Mouse (Mus musculus) heart, embryonic 15.5 days (tissue): Measurements from ENCODE around the gene Dnah14. TPM values are rescaled to one million over a fixed set of nuclear protein-coding genes. Genes with fewer than 3 reads are reported as not detected.
A peak's percentile ranks its signal among the peaks of the same experiment; 100 is the strongest.

ENCODE experiments used
- ATAC-seq: fragments of 200-750 bp; cut with Nextera tagmentation; replicated peaks from 2 replicates; pipeline ENCODE4 v1.8.0; 2017; ENCODE audit warnings: low read depth, moderate TSS enrichment; ENCODE audit not compliant: insufficient number of reproducible peaks, insufficient read depth, low FRiP score
- H3K27ac ChIP-seq: fragments of 300-500 bp; sonication (generic); 2 replicates; pipeline ENCODE4 v1.5.1; 2015; ENCODE audit warnings: mild to moderate bottlenecking, inconsistent platforms
- H3K27me3 ChIP-seq: fragments of 300-500 bp; sonication (generic); 2 replicates; pipeline ENCODE4 v1.6.1; 2015; ENCODE audit warnings: inconsistent platforms
- H3K36me3 ChIP-seq: fragments of 300-500 bp; sonication (generic); 2 replicates; pipeline ENCODE4 v1.6.1; 2015; ENCODE audit warnings: mild to moderate bottlenecking, inconsistent platforms
- H3K4me1 ChIP-seq: fragments of 300-500 bp; sonication (generic); replicated peaks from 2 replicates; pipeline ENCODE4 v1.6.1; 2015; ENCODE audit warnings: inconsistent platforms
- H3K4me2 ChIP-seq: fragments of 300-500 bp; sonication (generic); 2 replicates; pipeline ENCODE4 v1.6.1; 2015; ENCODE audit warnings: inconsistent platforms, mild to moderate bottlenecking, moderate library complexity
- H3K4me3 ChIP-seq: fragments of 300-500 bp; sonication (generic); 2 replicates; pipeline ENCODE4 v1.5.1; 2015; ENCODE audit warnings: mild to moderate bottlenecking, inconsistent platforms
- H3K9ac ChIP-seq: fragments of 300-500 bp; sonication (generic); 2 replicates; pipeline ENCODE4 v1.6.1; 2015; ENCODE audit warnings: mild to moderate bottlenecking, inconsistent platforms
- H3K9me3 ChIP-seq: fragments of 300-500 bp; sonication (generic); replicated peaks from 2 replicates; pipeline ENCODE4 v1.6.1; 2016; ENCODE audit warnings: inconsistent platforms
- WGBS: fragments of 180-500 bp; shearing (Covaris S2); methylation state at CpG from one replicate; pipeline ENCODE4 v1.1.7; 2015; ENCODE audit warnings: mixed read lengths; 5-methylcytosine and 5-hydroxymethylcytosine counted together
- polyA plus RNA-seq: library from polyadenylated mRNA; unstranded; fragments of >200 nt; fragmentation: Nextera tagmentation; extraction: Ambion mirVana; gene quantifications from 2 replicates; pipeline ENCODE4 v1.2.1, GENCODE M21; 2015

Gene Dnah14
- polyA plus RNA-seq, 1 experiment from 2014 or later = 0.77 TPM

- Histone ChIP-seq H3K9me3 (no peaks in the 10 kb centered on the region), H3K4me3 (no peak overlapping the region), H3K4me2 (no peak overlapping the region), H3K27me3 (no peaks in the 10 kb centered on the region), H3K36me3 (no peaks in the 10 kb centered on the region; the same call in 1 of the 2 replicates), H3K4me1 (0 out of 2 replicates have a peak, but pooled peaks cover 9% of the 10 kb centered on the region), H3K9ac (no peak overlapping the region), H3K27ac (peak overlapping the region; percentile 63; the same call in 1 of the 2 replicates)
- ATAC-seq = no peak
- WGBS = 77% methylated on average over 2 of the region's 2 CpGs
Observed at GRCm38 (mm10) chr1:181861181-181861902, 285.0 kb downstream of the Dnah14 start.

GRCm38 (mm10) chr1:181862676-181863374, 286.5 kb downstream of the Dnah14 start:
- Histone ChIP-seq H3K36me3 (no peaks in the 10 kb centered on the region; the same call in 1 of the 2 replicates), H3K27me3 (no peaks in the 10 kb centered on the region), H3K4me2 (no peak overlapping the region), H3K4me1 (0 out of 2 replicates have a peak, but pooled peaks cover 9% of the 10 kb centered on the region), H3K27ac (no peak overlapping the region), H3K9ac (no peak overlapping the region), H3K9me3 (no peaks in the 10 kb centered on the region), H3K4me3 (no peak overlapping the region)
- WGBS = 66% methylated on average over 16 of the region's 16 CpGs
- no peak for ATAC-seq

GRCm38 (mm10) chr1:181863431-181863830, 287.1 kb downstream of the Dnah14 start:
- Histone ChIP-seq H3K4me3 (no peak overlapping the region), H3K27ac (no peak overlapping the region), H3K36me3 (no peaks in the 10 kb centered on the region; the same call in 1 of the 2 replicates), H3K4me1 (0 out of 2 replicates have a peak, but pooled peaks cover 9% of the 10 kb centered on the region), H3K4me2 (no peak overlapping the region), H3K9me3 (no peaks in the 10 kb centered on the region), H3K27me3 (no peaks in the 10 kb centered on the region), H3K9ac (no peak overlapping the region)
- no peak for ATAC-seq
- 37% methylated on average over 8 of the region's 8 CpGs for WGBS

Other genes starting within 250 kb of the Dnah14 start
- 0.11 TPM in 2 replicates for gene Cnih3, start 223.9 kb upstream of the Dnah14 start, polyA plus RNA-seq
- gene Ccdc121, start 65.1 kb upstream of the Dnah14 start, polyA plus RNA-seq = 0.24 and 0.34 TPM in 2 replicates